In the genomic region with DNA sequence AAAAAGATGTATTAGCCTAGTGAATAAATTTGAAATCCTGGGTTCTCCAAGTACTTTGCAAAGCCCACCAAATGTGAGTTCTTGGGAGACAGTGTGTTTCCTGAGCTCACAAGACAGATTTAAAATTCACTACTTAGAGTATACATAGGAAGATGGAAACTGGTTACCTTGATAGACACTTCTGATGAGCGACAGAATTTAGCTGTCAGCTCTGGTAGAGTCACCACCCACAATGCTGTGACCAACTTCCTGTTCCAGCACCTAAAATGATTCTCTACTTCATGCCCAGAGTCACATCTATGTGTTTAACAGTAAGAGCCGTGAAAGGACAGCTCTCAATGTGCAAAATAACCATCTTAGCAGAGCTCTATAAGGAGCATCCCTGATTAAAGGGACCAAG, we compare ENCODE assay signal across 16 mouse cellular contexts.
"Had no signal": no experiment of that assay in that cellular context is flagged by ENCODE, and none has a peak within 500 bp of the region (broad histone marks: within the 10 kb centered on the region; RNA-seq: fewer than 3 reads in every experiment).

No protein-coding gene starts in this region.

- H3K4me3 ChIP-seq: liver, embryonic 13.5 days; midbrain, embryonic 12.5 days; midbrain, embryonic 15.5 days; myocyte; stomach, embryonic 15.5 days had no signal

- H3K4me2 ChIP-seq: liver, embryonic 13.5 days; midbrain, embryonic 12.5 days; midbrain, embryonic 15.5 days; stomach, embryonic 15.5 days had no signal

- H3K36me3 ChIP-seq: liver, embryonic 13.5 days; midbrain, embryonic 12.5 days; midbrain, embryonic 15.5 days; stomach, embryonic 15.5 days had no signal

- ATAC-seq: midbrain, embryonic 15.5 days had no signal

- H3K27ac ChIP-seq: liver, embryonic 13.5 days; macrophage; midbrain, embryonic 12.5 days; midbrain, embryonic 15.5 days; stomach, embryonic 15.5 days had no signal

- H3K27me3 ChIP-seq: midbrain, embryonic 12.5 days; midbrain, embryonic 15.5 days; stomach, embryonic 15.5 days had no signal

- DNase-seq: kidney, adult 18-20 months; kidney, adult 9 months; kidney, postnatal 14 days; kidney, postnatal 4 days; liver, embryonic 13.5 days; lung, adult 2 months; lung, postnatal 14 days; right cerebral cortex, adult 18-20 months; right cerebral cortex, postnatal 14 days; spleen, adult 18-20 months; thymus, postnatal 4 days had no signal

- H3K9me3 ChIP-seq: liver, embryonic 13.5 days; midbrain, embryonic 12.5 days; midbrain, embryonic 15.5 days; stomach, embryonic 15.5 days had no signal

- H3K9ac ChIP-seq: liver, embryonic 13.5 days; midbrain, embryonic 12.5 days; midbrain, embryonic 15.5 days; stomach, embryonic 15.5 days had no signal
